In the genomic region with DNA sequence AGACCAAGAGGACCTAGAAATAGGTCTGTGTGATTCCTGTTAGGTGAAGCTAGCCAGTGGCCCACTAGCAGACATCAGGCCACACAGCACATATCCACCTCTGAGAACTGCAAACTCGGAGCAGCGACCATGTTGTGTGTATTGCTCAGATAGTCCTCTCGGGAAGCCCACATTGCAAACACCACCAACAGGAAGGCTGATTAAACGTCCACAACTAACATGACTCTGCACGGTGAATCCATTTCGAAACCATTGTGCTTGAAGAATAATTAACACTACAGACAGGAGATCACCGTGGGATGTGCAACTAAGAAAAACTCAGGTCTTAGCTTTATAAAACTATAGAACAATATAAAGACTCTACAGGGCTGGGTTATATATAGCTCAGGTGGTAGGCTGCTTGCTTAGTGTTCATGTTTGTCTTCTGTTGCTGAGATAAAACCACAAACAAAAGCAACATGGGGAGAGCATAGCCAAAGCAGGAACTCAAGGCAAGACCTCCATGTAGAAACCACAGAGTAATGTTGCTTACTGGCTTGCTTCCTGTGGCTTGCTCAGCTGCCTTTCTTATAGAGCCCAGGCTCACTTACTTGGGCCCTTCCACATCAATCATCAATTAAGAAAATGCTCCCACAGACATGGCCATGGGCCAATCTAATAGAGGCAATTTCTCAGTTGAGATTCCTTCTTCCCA, we compare ENCODE assay signal across 24 mouse cellular contexts. TPM values are rescaled to one million over a fixed set of nuclear protein-coding genes. Genes with fewer than 3 reads are reported as not detected.
DNase-seq lines count a peak whose midpoint lies in the region; ATAC-seq and TF ChIP-seq lines count a peak whose summit lies in the region.
"Had no signal": no experiment of that assay in that cellular context is flagged by ENCODE, and none has a peak within 500 bp of the region (broad histone marks: within the 10 kb centered on the region; RNA-seq: fewer than 3 reads in every experiment).

No protein-coding gene starts in this region.

- H3K9me3 ChIP-seq in liver, postnatal 0 days (ENCODE audit: low read length): no peaks in the 10 kb centered on the region
- no peaks in the 10 kb centered on the region for H3K9me3 ChIP-seq in midbrain, embryonic 16.5 days (replicated peaks; ENCODE audit: control insufficient read depth, low read length, poor library complexity, severe bottlenecking)
- H3K9me3 ChIP-seq: forebrain, embryonic 10.5 days; limb, embryonic 13.5 days; lung, embryonic 15.5 days; neural tube, embryonic 15.5 days had no signal

- H3K4me1 ChIP-seq in liver, postnatal 0 days (ENCODE audit: insufficient read depth): peaks cover 21% of the 10 kb centered on the region; the same call in 1 of the 2 replicates
- no peaks in the 10 kb centered on the region for H3K4me1 ChIP-seq in midbrain, embryonic 16.5 days (ENCODE audit: control insufficient read depth, insufficient read depth, low read length)

- 0 out of 2 replicates have a peak overlapping the region, but pooled peaks have one; percentile 5 for H3K4me3 ChIP-seq in gastrocnemius, adult 2 months
- H3K4me3 ChIP-seq in liver, postnatal 0 days (ENCODE audit: low read depth, low read length): no peak overlapping the region
- H3K4me3 ChIP-seq in midbrain, embryonic 16.5 days (ENCODE audit: low read depth, low read length): no peak overlapping the region
- H3K4me3 ChIP-seq: forebrain, embryonic 10.5 days; limb, embryonic 13.5 days; lung, embryonic 15.5 days; myocyte; neural tube, embryonic 15.5 days had no signal

- H3K36me3 ChIP-seq in liver, postnatal 0 days (replicated peaks; ENCODE audit: insufficient read depth, low read length): no peaks in the 10 kb centered on the region
- H3K36me3 ChIP-seq in midbrain, embryonic 16.5 days (ENCODE audit: control insufficient read depth, insufficient read depth, low read length): no peaks in the 10 kb centered on the region
- H3K36me3 ChIP-seq: forebrain, embryonic 10.5 days; limb, embryonic 13.5 days; lung, embryonic 15.5 days; neural tube, embryonic 15.5 days had no signal

- peak; percentile 57 for ATAC-seq in common myeloid progenitor, adult 5-6 weeks (replicated peaks; ENCODE audit: low read depth, poor library complexity, severe bottlenecking)
- ATAC-seq in liver, postnatal 0 days: no peak
- no peak for ATAC-seq in midbrain, embryonic 16.5 days
- ATAC-seq in cerebellum, adult (ENCODE audit: insufficient number of reproducible peaks, low FRiP score, low TSS enrichment): no peak
- ATAC-seq: forebrain, postnatal 0 days; intestine, postnatal 0 days had no signal

- intact Hi-C loops in gastrocnemius, adult 2 months (cut with DNase I): no loop called here

- H3K9ac ChIP-seq in liver, postnatal 0 days (replicated peaks): no peak overlapping the region
- H3K9ac ChIP-seq in midbrain, embryonic 16.5 days (ENCODE audit: low read depth, low read length): no peak overlapping the region
- H3K9ac ChIP-seq: forebrain, postnatal 0 days; hindbrain, embryonic 14.5 days; limb, embryonic 13.5 days; lung, embryonic 15.5 days; neural tube, embryonic 15.5 days had no signal

- TF ChIP-seq EP300 in liver, postnatal 0 days (IDR thresholded peaks at IDR 0.05; ENCODE audit: low read depth): no peak

- H3K27ac ChIP-seq in gastrocnemius, adult 2 months: no peak overlapping the region
- H3K27ac ChIP-seq in liver, postnatal 0 days (ENCODE audit: low read depth): 0 out of 2 replicates have a peak overlapping the region, but pooled peaks have one; percentile 7
- H3K27ac ChIP-seq in midbrain, embryonic 16.5 days (ENCODE audit: low read length): no peak overlapping the region
- H3K27ac ChIP-seq: forebrain, embryonic 10.5 days; hindbrain, embryonic 14.5 days; limb, embryonic 13.5 days; lung, embryonic 15.5 days; macrophage; neural tube, embryonic 15.5 days had no signal

- no peak overlapping the region for H3K4me2 ChIP-seq in liver, postnatal 0 days (ENCODE audit: low read depth, low read length)
- H3K4me2 ChIP-seq in midbrain, embryonic 16.5 days (ENCODE audit: low read length): no peak overlapping the region
- H3K4me2 ChIP-seq: heart, embryonic 11.5 days; hindbrain, embryonic 14.5 days; limb, embryonic 13.5 days; lung, embryonic 15.5 days; neural tube, embryonic 15.5 days had no signal

- H3K27me3 ChIP-seq in liver, postnatal 0 days (ENCODE audit: insufficient read depth, low read length): no peaks in the 10 kb centered on the region
- no peaks in the 10 kb centered on the region for H3K27me3 ChIP-seq in midbrain, embryonic 16.5 days (ENCODE audit: control insufficient read depth, insufficient read depth, low read depth, low read length)
- H3K27me3 ChIP-seq: limb, embryonic 13.5 days; lung, embryonic 15.5 days; neural tube, embryonic 15.5 days had no signal

- WGBS in liver, postnatal 0 days (ENCODE audit: insufficient replicate concordance): 21% methylated on average over 7 of the region's 7 CpGs
- 87% methylated on average over 7 of the region's 7 CpGs for WGBS in midbrain, embryonic 16.5 days

- TF ChIP-seq CTCF in gastrocnemius, adult 2 months (IDR thresholded peaks at IDR 0.05): no peak
- no peak for TF ChIP-seq CTCF in liver, postnatal 0 days (IDR thresholded peaks at IDR 0.05; ENCODE audit: low read depth)

- no peak for DNase-seq in gastrocnemius, adult 2 months
- no peak for DNase-seq in gastrocnemius, adult 18-20 months (ENCODE audit: low spot score)
- DNase-seq in 416B (ENCODE audit: low read depth): peak; percentile 88
- no peak for DNase-seq in liver, postnatal 0 days
- DNase-seq in layer of hippocampus, adult 18-20 months (ENCODE audit: low spot score in 2 of 2): no peak
- DNase-seq: adrenal gland, adult 2 months; cerebellum, adult 11 months; cerebellum, postnatal 25 days; forebrain, postnatal 0 days; heart, postnatal 10 days; midbrain, embryonic 14.5 days; right cerebral cortex, postnatal 14 days had no signal

RNA-seq across cellular contexts. Expression of a gene that starts 4.4 kb away (rescaled TPM):
- 1 to 10 TPM; 4.1 to 4.7 TPM for total RNA-seq in gastrocnemius, adult 2 months (2021)
- total RNA-seq in gastrocnemius, adult 18-20 months (2021): 1 to 10 TPM; 4.7 to 5.2 TPM
- 3.4 and 7.0 TPM in 2 replicates for total RNA-seq in common myeloid progenitor, adult 5-6 weeks (2017)
- polyA plus RNA-seq in liver, postnatal 0 days (2015; fragmentation: Nextera tagmentation; extraction: Ambion mirVana): 5.3 and 8.4 TPM in 2 replicates
- total RNA-seq in layer of hippocampus, adult 18-20 months (2021): 1 to 10 TPM; 1.1 to 1.7 TPM
- 0.77 and 1.3 TPM in 2 replicates for polyA plus RNA-seq in midbrain, embryonic 16.5 days (2015; fragmentation: Nextera tagmentation; extraction: Ambion mirVana)

RNA-seq across cellular contexts. Expression of a gene that starts 50.9 kb away (rescaled TPM):
- total RNA-seq in gastrocnemius, adult 2 months (2021): 10 to 100 TPM; 16.1 to 16.4 TPM
- 10 to 100 TPM; 16.9 to 18.7 TPM for total RNA-seq in gastrocnemius, adult 18-20 months (2021)
- total RNA-seq in common myeloid progenitor, adult 5-6 weeks (2017): 87.3 and 90.9 TPM in 2 replicates
- polyA plus RNA-seq in liver, postnatal 0 days (2015; fragmentation: Nextera tagmentation; extraction: Ambion mirVana): 15.2 and 16.8 TPM in 2 replicates
- 10 to 100 TPM; 43.8 to 43.9 TPM for total RNA-seq in layer of hippocampus, adult 18-20 months (2021)
- 81.8 and 89.3 TPM in 2 replicates for polyA plus RNA-seq in midbrain, embryonic 16.5 days (2015; fragmentation: Nextera tagmentation; extraction: Ambion mirVana)
